9 mouse cellular contexts compared by ENCODE assay signal in genomic region chr6:18032271-18032670, GRCm38 (mm10). TPM values are rescaled to one million over a fixed set of nuclear protein-coding genes. Genes with fewer than 3 reads are reported as not detected.
A peak's percentile ranks its signal among the peaks of the same experiment; 100 is the strongest.
DNase-seq lines count a peak whose midpoint lies in the region; ATAC-seq and TF ChIP-seq lines count a peak whose summit lies in the region.
"Had no signal": no experiment of that assay in that cellular context is flagged by ENCODE, and none has a peak within 500 bp of the region (broad histone marks: within the 10 kb centered on the region; RNA-seq: fewer than 3 reads in every experiment).

No protein-coding gene starts in this region.

- intact Hi-C loops in left cerebral cortex, postnatal 4 days (cut with DNase I), result no loop called here

- H3K36me3 ChIP-seq in lung, embryonic 16.5 days (ENCODE audit: control insufficient read depth, insufficient read depth, low read length), result no peaks in the 10 kb centered on the region
- no peaks in the 10 kb centered on the region for H3K36me3 ChIP-seq in heart, embryonic 16.5 days (ENCODE audit: control insufficient read depth, insufficient read depth)
- no peaks in the 10 kb centered on the region for H3K36me3 ChIP-seq in liver, embryonic 13.5 days
- no peaks in the 10 kb centered on the region for H3K36me3 ChIP-seq in stomach, embryonic 15.5 days

- peak overlapping the region; percentile 55 for H3K4me3 ChIP-seq in lung, embryonic 16.5 days (ENCODE audit: low read length)
- H3K4me3 ChIP-seq in lung, adult 2 months (replicated peaks; ENCODE audit: extremely low read depth, low read depth, low read length), result no peak overlapping the region
- peak overlapping the region; percentile 64 for H3K4me3 ChIP-seq in heart, embryonic 16.5 days (ENCODE audit: low read length)
- H3K4me3 ChIP-seq in liver, embryonic 13.5 days (replicated peaks), result peak overlapping the region; percentile 32; the same call in 1 of the 2 replicates
- peak overlapping the region; percentile 42 for H3K4me3 ChIP-seq in stomach, embryonic 15.5 days (replicated peaks)

- H3K27me3 ChIP-seq in lung, embryonic 16.5 days (ENCODE audit: control insufficient read depth, insufficient read depth, low read depth, low read length), result peaks cover 34% of the 10 kb centered on the region
- H3K27me3 ChIP-seq in heart, embryonic 16.5 days (ENCODE audit: control insufficient read depth, insufficient read depth, low read length), result peaks cover 36% of the 10 kb centered on the region
- H3K27me3 ChIP-seq in liver, embryonic 13.5 days, result peaks cover 56% of the 10 kb centered on the region
- peaks cover 40% of the 10 kb centered on the region for H3K27me3 ChIP-seq in stomach, embryonic 15.5 days (replicated peaks)

- TF ChIP-seq POLR2A in lung, adult 2 months (IDR thresholded peaks at IDR 0.05; ENCODE audit: borderline replicate concordance, extremely low read depth, low read depth, low read length), result no peak

- no peaks in the 10 kb centered on the region for H3K9me3 ChIP-seq in lung, embryonic 16.5 days (ENCODE audit: control insufficient read depth, low read length)
- H3K9me3 ChIP-seq in heart, embryonic 16.5 days (replicated peaks; ENCODE audit: control insufficient read depth, low read length), result no peaks in the 10 kb centered on the region
- H3K9me3 ChIP-seq in liver, embryonic 13.5 days (replicated peaks), result no peaks in the 10 kb centered on the region
- no peaks in the 10 kb centered on the region for H3K9me3 ChIP-seq in stomach, embryonic 15.5 days

- peak overlapping the region; percentile 69 for H3K9ac ChIP-seq in lung, embryonic 16.5 days (ENCODE audit: low read length)
- H3K9ac ChIP-seq in heart, embryonic 16.5 days (ENCODE audit: low read length), result no peak overlapping the region
- H3K9ac ChIP-seq in liver, embryonic 13.5 days, result no peak overlapping the region
- H3K9ac ChIP-seq in stomach, embryonic 15.5 days, result no peak overlapping the region

- H3K27ac ChIP-seq in lung, embryonic 16.5 days (ENCODE audit: low read length), result peak overlapping the region; percentile 51
- no peak overlapping the region for H3K27ac ChIP-seq in heart, embryonic 16.5 days (ENCODE audit: low read length)
- H3K27ac ChIP-seq in liver, embryonic 13.5 days, result no peak overlapping the region
- no peak overlapping the region for H3K27ac ChIP-seq in stomach, embryonic 15.5 days
- H3K27ac ChIP-seq: macrophage had no signal

- no peak for ATAC-seq in lung, embryonic 16.5 days (ENCODE audit: low read depth)
- ATAC-seq in heart, embryonic 16.5 days (replicated peaks; ENCODE audit: extremely low read depth, insufficient read depth, low FRiP score), result no peak
- ATAC-seq in liver, embryonic 13.5 days (ENCODE audit: low read depth), result no peak
- no peak for ATAC-seq in stomach, embryonic 15.5 days (ENCODE audit: insufficient read depth, low FRiP score, low read depth)
- ATAC-seq in inflammation-experienced regulatory T-cells, adult 6 months, result no peak

- WGBS in lung, embryonic 16.5 days, result 31% methylated on average over 6 of the region's 6 CpGs
- WGBS in lung, adult 2 months, result 35% methylated on average over 6 of the region's 6 CpGs
- WGBS in heart, embryonic 16.5 days, result 35% methylated on average over 6 of the region's 6 CpGs
- 21% methylated on average over 6 of the region's 6 CpGs for WGBS in liver, embryonic 13.5 days (ENCODE audit: insufficient replicate concordance)
- WGBS in stomach, embryonic 15.5 days, result 36% methylated on average over 6 of the region's 6 CpGs

- no peak for TF ChIP-seq CTCF in lung, adult 2 months (IDR thresholded peaks at IDR 0.05; ENCODE audit: insufficient read depth, low read length)

- peak overlapping the region; percentile 80 for H3K4me2 ChIP-seq in lung, embryonic 16.5 days (ENCODE audit: low read depth, low read length)
- H3K4me2 ChIP-seq in heart, embryonic 16.5 days (ENCODE audit: low read depth, low read length), result peak overlapping the region; percentile 95
- peak overlapping the region; percentile 62 for H3K4me2 ChIP-seq in liver, embryonic 13.5 days
- H3K4me2 ChIP-seq in stomach, embryonic 15.5 days, result peak overlapping the region; percentile 81

- no peak for DNase-seq in lung, adult 2 months
- no peak for DNase-seq in liver, embryonic 13.5 days
- no peak for DNase-seq in left cerebral cortex, postnatal 4 days
- no peak for DNase-seq in ovary, postnatal 10 days (ENCODE audit: low spot score)

- peaks cover 12% of the 10 kb centered on the region for H3K4me1 ChIP-seq in lung, embryonic 16.5 days (replicated peaks; ENCODE audit: control insufficient read depth, insufficient read depth, low read length)
- H3K4me1 ChIP-seq in lung, adult 2 months (ENCODE audit: control insufficient read depth, insufficient read depth, low read length), result 0 out of 2 replicates have a peak, but pooled peaks cover 3% of the 10 kb centered on the region
- H3K4me1 ChIP-seq in heart, embryonic 16.5 days (ENCODE audit: control insufficient read depth, insufficient read depth, low read length), result peaks cover 10% of the 10 kb centered on the region
- H3K4me1 ChIP-seq in liver, embryonic 13.5 days (replicated peaks), result peaks cover 17% of the 10 kb centered on the region
- peaks cover 11% of the 10 kb centered on the region for H3K4me1 ChIP-seq in stomach, embryonic 15.5 days

RNA-seq across cellular contexts. Expression of gene Wnt2, which starts 1.9 kb away (rescaled TPM):
- 76.8 and 77.2 TPM in 2 replicates for polyA plus RNA-seq in lung, embryonic 16.5 days (2015; fragmentation: Nextera tagmentation; extraction: Ambion mirVana)
- polyA plus RNA-seq in lung, adult 2 months (2012; rRNA removed), result 14.8 and 15.0 TPM in 2 replicates
- 2.8 and 8.1 TPM in 2 replicates for polyA plus RNA-seq in heart, embryonic 16.5 days (2015; fragmentation: Nextera tagmentation; extraction: Ambion mirVana)
- 1.7 and 2.1 TPM in 2 replicates for polyA plus RNA-seq in liver, embryonic 13.5 days (2015; fragmentation: Nextera tagmentation; extraction: Ambion mirVana)
- 1.8 and 2.4 TPM in 2 replicates for polyA plus RNA-seq in stomach, embryonic 15.5 days (2015; fragmentation: Nextera tagmentation; extraction: Ambion mirVana)
- not detected for polyA plus RNA-seq in inflammation-experienced regulatory T-cells, adult 6 months (2017; shearing (Covaris generic))
- total RNA-seq in left cerebral cortex, postnatal 4 days (2021), result 1 to 10 TPM in 1 of 2 experiments, under 1 TPM in 1; 0.66 to 1.2 TPM
- polyA plus RNA-seq: macrophage had no signal
